Mouse (Mus musculus) liver, embryonic 14.5 days (tissue): Measurements from ENCODE around the gene Tcaim. TPM values are rescaled to one million over a fixed set of nuclear protein-coding genes. Genes with fewer than 3 reads are reported as not detected.
"Not testable (repeated sequence)": the region's sequence is repeated elsewhere in the genome, so short reads cannot be mapped to it uniquely, and the experiment has no call there.

Source experiments
- ATAC-seq: fragments of 200-750 bp; cut with Nextera tagmentation; 2 replicates; pipeline ENCODE4 v1.8.0; 2017; ENCODE audit warnings: moderate number of reproducible peaks, mild to moderate bottlenecking, moderate library complexity; ENCODE audit not compliant: insufficient read depth
- DNase-seq, 3 experiments: peaks; one replicate each; pipeline ENCODE4 v3.0.0-alpha.2; 2012 to 2013; ENCODE audit warnings: low read depth in 3 of 3, low spot score in 3 of 3
- H3K27ac ChIP-seq: fragments of 300-500 bp; sonication (generic); 2 replicates; pipeline ENCODE4 v1.5.1; 2014; ENCODE audit warnings: moderate library complexity, mild to moderate bottlenecking, control low read depth, inconsistent platforms
- H3K27me3 ChIP-seq: fragments of 300-500 bp; sonication (generic); 2 replicates; pipeline ENCODE4 v1.6.1; 2014; ENCODE audit warnings: mild to moderate bottlenecking, low read length, moderate library complexity; ENCODE audit not compliant: control insufficient read depth, insufficient read depth
- H3K36me3 ChIP-seq: fragments of 300-500 bp; sonication (generic); replicated peaks from 2 replicates; pipeline ENCODE4 v1.6.1; 2014; ENCODE audit warnings: low read depth; ENCODE audit not compliant: control insufficient read depth, insufficient read depth
- H3K4me1 ChIP-seq, 2 experiments: fragments of 200-500 bp in 1 of 2; fragments of 300-500 bp in 1 of 2; sonication (generic) in 1 of 2; replicated peaks; 2 replicates each; pipeline ENCODE4 v1.6.1; 2012 to 2014; ENCODE audit warnings: antibody characterized with exemption in 1 of 2, inconsistent platforms in 1 of 2, low read length in 1 of 2; ENCODE audit not compliant: control insufficient read depth in 2 of 2, insufficient read depth in 2 of 2
- H3K4me2 ChIP-seq: fragments of 300-500 bp; sonication (generic); 2 replicates; pipeline ENCODE4 v1.6.1; 2014; ENCODE audit warnings: low read depth, mild to moderate bottlenecking, control low read depth, moderate library complexity
- H3K4me3 ChIP-seq, 2 experiments: fragments of 200-500 bp in 1 of 2; fragments of 300-500 bp in 1 of 2; sonication (generic) in 1 of 2; 2 replicates each; pipeline ENCODE4 v1.5.1; 2012 to 2014; ENCODE audit warnings: low read depth in 2 of 2, low read length in 2 of 2, mild to moderate bottlenecking in 2 of 2, control low read depth in 1 of 2, inconsistent platforms in 1 of 2, moderate library complexity in 1 of 2; ENCODE audit not compliant: insufficient read depth in 1 of 2
- H3K9ac ChIP-seq: fragments of 300-500 bp; sonication (generic); replicated peaks from 2 replicates; pipeline ENCODE4 v1.6.1; 2014; ENCODE audit warnings: mild to moderate bottlenecking, control low read depth, moderate library complexity
- H3K9me3 ChIP-seq: fragments of 300-500 bp; sonication (generic); 2 replicates; pipeline ENCODE4 v1.6.1; 2016; ENCODE audit warnings: low read length, mixed read lengths; ENCODE audit not compliant: control insufficient read depth
- CTCF ChIP-seq: IDR thresholded peaks from 2 replicates; pipeline ENCODE4 v1.5.1; 2016; ENCODE audit warnings: antibody characterized with exemption, low read depth, control low read depth
- EP300 ChIP-seq: IDR thresholded peaks from 2 replicates; pipeline ENCODE4 v1.6.1; 2016; ENCODE audit warnings: antibody characterized with exemption, low read depth
- WGBS: fragments of 180-500 bp; shearing (Covaris S2); extraction: QIAGEN DNeasy Blood & Tissue Kit; methylation state at CpG from one replicate; pipeline ENCODE4 v1.1.7; 2014; ENCODE audit not compliant: insufficient replicate concordance; 5-methylcytosine and 5-hydroxymethylcytosine counted together
- polyA plus RNA-seq, 2 experiments: library from polyadenylated mRNA; depleted of rRNA in 1 of 2; stranded (reverse) in 1 of 2; unstranded in 1 of 2; fragments of >200 nt; fragmentation: Nextera tagmentation in 1 of 2; extraction: Ambion mirVana in 1 of 2; gene quantifications; 2 replicates each; pipeline versions ENCODE4 v1.2.1 to v1.2.3; 2012 to 2014

The Tcaim gene
- polyA plus RNA-seq, 2 experiments = 1.4 to 2.1 TPM

GRCm38 (mm10) chr9:122846156-122846555 lies 40.8 kb downstream of the Tcaim start:
- no peak overlapping the region for H3K4me2 ChIP-seq
- DNase-seq = no peak
- H3K27me3 ChIP-seq = no peaks in the 10 kb centered on the region
- H3K4me3 ChIP-seq = no peak overlapping the region
- no peak for ATAC-seq
- no peaks in the 10 kb centered on the region; the same call in none of the 2 replicates for H3K9me3 ChIP-seq
- H3K36me3 ChIP-seq = no peaks in the 10 kb centered on the region
- TF ChIP-seq CTCF (no peak), EP300 (no peak)
- no peaks in the 10 kb centered on the region for H3K4me1 ChIP-seq
- H3K9ac ChIP-seq = no peak overlapping the region
- no peak overlapping the region for H3K27ac ChIP-seq

GRCm38 (mm10) chr9:122847811-122848311 lies 42.5 kb downstream of the Tcaim start:
- DNase-seq, H3K4me3 ChIP-seq, H3K36me3 ChIP-seq, H3K9ac ChIP-seq, H3K27ac ChIP-seq, H3K4me2 ChIP-seq, H3K9me3 ChIP-seq, H3K4me1 ChIP-seq, H3K27me3 ChIP-seq, ATAC-seq: not testable (repeated sequence)
- 83% methylated on average over 5 of the region's 8 CpGs for WGBS

DNA sequence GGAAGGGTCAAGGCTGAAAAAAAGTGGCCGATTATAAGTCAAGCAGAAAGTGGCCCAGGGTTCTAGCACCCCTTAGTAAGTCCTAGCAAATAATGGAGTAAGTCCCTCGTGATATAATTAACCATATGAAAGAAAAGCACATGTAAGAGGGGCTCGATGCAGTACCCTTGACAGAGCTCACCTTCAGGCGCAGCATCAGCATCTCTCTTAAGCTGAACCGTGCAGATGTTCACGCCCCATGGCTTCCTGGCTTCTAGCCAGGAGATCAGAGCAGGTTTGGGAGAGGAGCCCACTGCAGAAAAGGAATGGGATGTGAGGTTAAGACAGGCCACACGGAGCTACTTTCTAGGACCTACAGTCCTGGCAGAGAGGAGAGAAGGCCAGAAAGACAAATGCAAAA lies 49.2 kb downstream of the Tcaim start:
- Histone ChIP-seq H3K9ac (no peak overlapping the region), H3K4me3 (no peak overlapping the region), H3K4me1 (no peaks in the 10 kb centered on the region), H3K4me2 (no peak overlapping the region), H3K9me3 (peaks cover 3% of the 10 kb centered on the region), H3K27me3 (no peaks in the 10 kb centered on the region), H3K27ac (no peak overlapping the region), H3K36me3 (peaks cover 66% of the 10 kb centered on the region)
- WGBS = 83% methylated on average over 7 of the region's 7 CpGs
- TF ChIP-seq CTCF (no peak), EP300 (no peak)
- ATAC-seq = no peak
- no peak for DNase-seq

DNA sequence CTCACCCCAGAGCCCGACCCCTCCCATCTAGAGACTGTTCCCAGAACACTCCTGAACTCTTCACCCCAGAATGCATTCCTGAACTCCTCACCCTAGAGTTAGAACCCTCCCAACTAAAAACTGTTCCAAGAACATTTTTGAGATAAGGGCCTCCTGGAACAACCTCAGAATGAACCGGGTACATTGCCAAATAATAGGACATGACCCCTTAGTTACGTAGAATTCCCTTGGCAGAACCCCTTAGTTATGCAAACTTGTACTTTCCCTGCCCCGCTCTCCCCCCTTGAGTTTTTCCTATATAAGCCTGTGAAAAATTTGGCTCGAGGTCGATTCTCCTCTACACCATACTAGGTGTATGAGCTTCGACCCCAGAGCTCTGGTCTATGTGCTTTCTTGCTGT lies 49.8 kb downstream of the Tcaim start:
- not testable (repeated sequence) for H3K27me3 ChIP-seq, DNase-seq, H3K9ac ChIP-seq, H3K4me1 ChIP-seq, ATAC-seq, H3K9me3 ChIP-seq, H3K4me2 ChIP-seq, H3K4me3 ChIP-seq, H3K27ac ChIP-seq
- WGBS = 71% methylated on average over 2 of the region's 7 CpGs
- H3K36me3 ChIP-seq = peaks cover 72% of the 10 kb centered on the region

GRCm38 (mm10) chr9:122855617-122856016 lies 50.3 kb downstream of the Tcaim start:
- H3K4me1 ChIP-seq = no peaks in the 10 kb centered on the region
- peaks cover 77% of the 10 kb centered on the region for H3K36me3 ChIP-seq
- no peak for DNase-seq
- no peak for ATAC-seq
- no peak overlapping the region for H3K4me2 ChIP-seq
- TF ChIP-seq CTCF = no peak
- TF ChIP-seq EP300 = no peak
- no peak overlapping the region for H3K27ac ChIP-seq
- peaks cover 12% of the 10 kb centered on the region for H3K9me3 ChIP-seq
- no peak overlapping the region for H3K4me3 ChIP-seq
- 79% methylated on average over 4 of the region's 4 CpGs for WGBS
- H3K9ac ChIP-seq = no peak overlapping the region
- H3K27me3 ChIP-seq = no peaks in the 10 kb centered on the region

DNA sequence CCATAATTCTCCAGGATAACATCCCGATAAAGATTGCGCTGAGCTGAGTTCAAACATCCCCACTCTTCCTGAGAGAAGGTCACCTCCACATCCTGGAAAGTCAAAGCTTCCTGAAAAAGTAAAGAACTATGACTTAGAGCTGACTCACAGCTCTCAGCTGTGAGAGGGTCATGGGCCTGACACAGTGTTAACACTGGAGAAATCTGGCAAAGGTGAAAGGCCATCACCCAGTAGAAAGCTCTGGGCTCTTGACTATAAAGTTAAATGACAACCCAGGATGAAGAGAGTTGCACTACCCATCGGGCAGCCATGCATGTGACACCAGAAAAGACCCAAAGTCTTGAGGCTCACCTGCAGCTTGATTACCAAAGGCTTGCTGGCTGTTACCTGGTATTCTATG lies 51.4 kb downstream of the Tcaim start:
- Histone ChIP-seq H3K27ac (no peak overlapping the region), H3K4me2 (no peak overlapping the region), H3K9me3 (peaks cover 20% of the 10 kb centered on the region), H3K36me3 (peaks cover 87% of the 10 kb centered on the region), H3K4me1 (no peaks in the 10 kb centered on the region), H3K4me3 (no peak overlapping the region), H3K27me3 (no peaks in the 10 kb centered on the region), H3K9ac (no peak overlapping the region)
- ATAC-seq (no peak), DNase-seq (no peak)
- 89% methylated on average over 3 of the region's 3 CpGs for WGBS
- no peak for TF ChIP-seq CTCF
- TF ChIP-seq EP300 = no peak
